Mouse (Mus musculus): Measurements from ENCODE around the gene Lsr.
"Not testable (repeated sequence)": the region's sequence is repeated elsewhere in the genome, so short reads cannot be mapped to it uniquely, and the experiment has no call there.

The Lsr gene

GRCm38 (mm10) chr7:30959786-30960349 is 13.4 kb downstream of the Lsr start:
- DNase-seq, result no peak

- no peak for DNase-seq
Measured at GRCm38 (mm10) chr7:30958866-30959487, 14.3 kb downstream of the Lsr start.

DNA sequence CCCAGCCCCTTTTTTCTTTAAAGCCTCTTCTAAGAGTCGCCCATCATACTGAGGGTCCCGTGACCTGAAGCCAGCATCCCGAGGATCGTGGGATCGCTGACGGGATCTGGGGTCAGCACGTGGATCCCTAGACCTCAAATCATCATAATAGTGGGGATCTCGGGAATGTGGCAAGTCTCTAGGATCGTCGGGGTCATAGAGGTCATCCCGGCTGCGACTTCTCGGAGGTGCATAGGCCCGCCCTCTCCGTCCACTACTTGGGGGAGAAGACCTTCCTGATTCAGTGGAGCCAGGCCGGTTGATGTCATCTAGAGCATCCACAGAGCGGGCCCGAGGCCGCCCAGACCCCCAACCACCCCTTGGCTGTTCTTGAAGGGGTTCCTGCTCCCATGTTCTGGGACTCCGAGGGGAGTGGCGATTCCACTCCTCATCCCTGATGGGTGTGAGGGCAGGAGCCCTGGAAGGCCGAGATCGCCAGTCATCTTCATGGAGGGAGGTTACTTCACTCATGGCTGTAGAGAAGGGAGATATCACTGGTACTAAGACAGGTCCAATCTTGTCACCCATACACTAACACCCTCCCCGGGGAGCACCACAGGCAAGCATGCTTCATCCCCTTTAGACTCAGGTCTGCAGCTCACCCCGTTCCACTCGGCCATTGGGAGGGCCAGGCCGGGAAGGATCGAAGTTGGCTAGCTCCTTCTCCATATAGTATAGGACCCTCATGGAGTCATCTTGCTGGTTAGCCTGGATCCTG is 15.0 kb downstream of the Lsr start:
- no peak for DNase-seq

DNA sequence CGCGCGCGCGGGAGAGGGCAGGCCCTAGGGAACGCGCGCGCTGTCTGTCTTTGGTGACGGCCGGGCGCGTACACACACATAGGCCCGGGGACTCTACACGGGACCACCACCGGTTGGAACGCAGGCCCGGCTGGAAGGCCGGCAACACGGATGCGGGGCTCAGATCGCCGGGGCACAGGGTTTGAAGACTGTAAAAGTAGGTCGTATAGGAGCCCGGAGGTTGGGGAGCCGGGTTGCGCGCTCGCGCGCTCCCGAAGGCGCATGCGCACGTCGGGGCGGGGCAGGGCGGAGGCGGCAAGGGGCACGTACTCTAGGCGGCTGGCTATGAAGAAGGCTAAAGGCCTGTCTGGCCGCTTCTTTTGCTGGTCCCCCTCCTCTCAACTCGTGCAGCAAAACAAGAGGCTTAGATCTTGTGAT is 15.9 kb downstream of the Lsr start:
- DNase-seq, result peak; percentile 94

DNA sequence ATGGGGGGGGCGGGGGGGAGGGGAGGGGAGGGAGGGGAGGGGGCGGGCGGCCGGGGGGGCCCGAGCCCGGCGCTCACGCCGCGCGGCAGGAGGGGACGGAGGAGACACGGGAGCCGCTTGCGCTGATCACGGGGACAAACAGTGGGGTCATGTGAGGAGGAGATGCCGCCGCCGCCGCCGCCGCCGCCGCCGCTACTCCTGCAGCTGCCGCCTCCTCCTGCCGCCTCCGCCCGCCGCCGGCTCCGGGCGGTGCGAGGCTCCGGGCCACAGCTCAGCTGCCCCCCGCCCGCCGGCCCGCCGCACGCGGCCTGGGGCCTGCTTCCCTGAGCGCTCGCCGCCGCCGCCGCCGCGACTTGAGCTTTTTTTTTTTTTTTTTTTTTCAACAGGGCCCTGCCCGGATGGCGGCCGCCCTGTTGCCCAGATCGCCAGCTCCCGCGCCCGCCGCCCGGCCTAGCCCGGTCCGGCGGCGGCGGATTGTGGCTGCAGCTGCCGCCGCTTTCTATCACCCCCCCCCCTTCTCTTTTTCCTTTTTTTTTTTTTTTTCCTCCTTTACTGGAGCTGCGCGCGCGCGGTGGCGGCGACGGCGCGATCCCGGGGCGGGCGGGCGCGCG is 16.4 kb downstream of the Lsr start, which contains the start of gene Usf2:
Gene Usf2, minus strand, starts transcription at position 48 of the 611 bp plus-strand sequence.
- peak; percentile 82 for DNase-seq

- DNase-seq, result no peak
Measured at GRCm38 (mm10) chr7:30956357-30956751, 16.9 kb downstream of the Lsr start.

- peak; percentile 93 for DNase-seq
Measured at GRCm38 (mm10) chr7:30955584-30956356, 17.5 kb downstream of the Lsr start.

GRCm38 (mm10) chr7:30954971-30955520 is 18.2 kb downstream of the Lsr start:
- DNase-seq, result no peak

GRCm38 (mm10) chr7:30954036-30954435 is 19.2 kb downstream of the Lsr start:
- DNase-seq, result peak; percentile 12

DNA sequence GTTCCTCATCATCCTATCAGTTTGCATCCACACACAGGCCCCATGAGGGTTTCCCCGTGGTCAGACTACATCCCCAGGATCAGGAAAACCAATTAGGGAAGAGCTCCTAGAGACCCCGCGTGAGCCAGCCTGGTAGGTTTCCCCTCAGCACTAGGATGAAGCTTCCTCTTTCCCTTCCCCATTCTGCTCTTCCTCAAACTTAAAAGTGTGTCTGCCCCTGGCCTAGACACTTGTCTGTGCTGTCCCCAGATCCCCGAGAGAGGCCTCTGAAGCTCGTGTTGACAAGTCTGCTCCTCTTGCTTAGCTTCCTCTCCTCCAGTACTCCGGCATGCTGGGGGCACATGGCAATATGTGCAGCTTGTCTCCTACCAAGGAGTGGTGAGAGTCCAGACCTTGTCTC is 19.8 kb downstream of the Lsr start:
- peak; percentile 21 for DNase-seq

DNA sequence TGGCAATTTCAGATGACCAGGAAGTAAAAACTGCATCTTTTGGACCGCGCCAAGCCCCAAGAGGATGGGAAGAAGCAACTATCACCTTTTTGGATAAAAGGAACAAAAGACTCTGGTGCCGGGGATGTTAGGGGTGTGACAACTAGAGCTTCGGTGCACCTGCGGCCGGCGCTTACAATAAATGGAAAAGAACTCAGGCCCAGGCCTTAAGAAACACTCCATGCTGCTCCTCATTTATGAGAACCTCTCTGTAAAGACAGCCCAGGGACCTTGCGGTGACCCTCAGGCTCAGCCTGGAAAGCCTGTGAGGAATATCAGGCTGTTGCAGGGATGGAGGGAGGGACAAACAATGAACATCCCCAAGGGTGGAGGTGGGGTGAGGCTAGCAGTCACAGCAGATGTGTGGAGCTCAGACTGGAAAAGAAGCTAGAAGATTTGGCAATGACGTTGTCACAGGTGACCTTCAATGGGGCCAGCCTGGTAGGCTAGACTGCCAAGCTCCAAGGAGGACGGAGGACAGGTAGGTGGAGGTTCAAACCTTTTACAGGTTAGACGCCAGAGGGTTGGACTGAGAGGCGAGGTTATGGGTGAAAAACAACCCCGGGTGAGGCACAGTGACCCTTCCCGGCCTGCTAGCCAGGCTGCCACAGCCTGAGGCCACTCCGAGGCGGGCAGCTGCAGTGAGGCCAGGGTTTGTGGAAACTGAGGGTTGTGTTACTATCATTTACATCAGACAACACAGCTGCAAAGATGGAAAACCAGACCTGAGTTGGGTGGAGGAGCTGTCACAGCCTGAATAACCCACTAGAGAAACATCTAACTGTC is 20.6 kb downstream of the Lsr start:
- no peak for DNase-seq

DNA sequence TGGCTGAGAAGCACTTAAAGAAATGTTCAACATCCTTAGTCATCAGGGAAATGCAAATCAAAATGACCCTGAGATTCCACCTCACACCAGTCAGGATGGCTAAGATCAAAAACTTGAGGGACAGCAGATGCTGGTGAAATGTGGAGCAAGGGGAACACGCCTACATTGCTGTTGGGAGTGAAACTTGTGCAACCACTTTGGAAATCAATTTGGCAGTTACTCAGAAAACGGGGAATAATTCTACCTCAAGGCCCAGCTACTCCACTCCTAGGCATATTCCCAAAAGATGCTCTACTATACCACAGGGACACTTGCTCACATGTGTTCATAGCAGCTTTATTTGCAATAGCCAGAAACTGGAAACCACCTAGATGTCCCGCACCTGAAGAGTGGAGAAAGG is 23.4 kb downstream of the Lsr start:
- not testable (repeated sequence) for DNase-seq

DNA sequence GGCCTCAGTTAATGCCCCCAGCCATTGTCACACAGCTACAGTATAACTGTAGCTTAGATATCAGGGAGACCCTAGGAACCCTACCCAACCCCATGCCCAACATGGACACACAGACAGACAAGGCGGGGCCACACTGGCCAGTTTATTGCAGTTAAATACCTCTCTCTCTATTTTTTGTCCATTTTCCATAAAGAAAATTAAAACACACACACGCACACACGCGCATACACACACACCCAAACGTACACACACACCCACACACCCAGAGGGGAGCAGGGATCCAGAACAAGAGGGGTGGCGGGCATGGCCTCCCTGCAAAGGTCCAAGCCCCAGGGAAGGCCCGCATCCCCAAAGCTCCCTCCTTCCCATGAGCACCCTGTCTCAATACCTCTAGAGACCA is 27.4 kb downstream of the Lsr start:
- no peak for DNase-seq

DNA sequence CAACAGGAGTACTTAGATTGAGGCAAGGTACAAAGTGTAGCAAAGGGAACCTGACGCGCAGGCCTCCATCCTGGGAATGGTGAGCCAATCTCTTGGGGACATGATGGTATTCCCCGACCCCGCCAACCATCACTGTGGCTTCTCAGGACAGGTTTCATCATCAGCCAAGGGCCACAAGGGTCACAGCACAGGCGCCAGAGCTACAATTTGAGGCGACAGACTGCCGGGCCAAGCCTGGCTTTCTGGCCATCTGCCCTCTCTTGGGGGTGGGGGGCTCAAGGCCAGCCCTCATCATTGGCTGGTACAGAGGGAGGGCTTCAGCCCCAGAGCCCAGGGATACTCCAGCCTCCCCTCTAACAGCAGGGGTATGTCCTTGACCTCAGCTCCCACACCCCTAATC is 27.8 kb downstream of the Lsr start:
- DNase-seq, result not testable (repeated sequence)

- not testable (repeated sequence) for DNase-seq
Measured at GRCm38 (mm10) chr7:30944706-30945105, 28.6 kb downstream of the Lsr start.

GRCm38 (mm10) chr7:30943909-30944635 is 29.2 kb downstream of the Lsr start, which contains the start of gene Hamp:
Gene Hamp, minus strand, starts transcription at chr7:30944032.
- DNase-seq, result no peak

- DNase-seq, result not testable (repeated sequence)
Measured at GRCm38 (mm10) chr7:30942365-30942764, 30.9 kb downstream of the Lsr start.

- DNase-seq, result not testable (repeated sequence)
Measured at GRCm38 (mm10) chr7:30940070-30940469, 33.2 kb downstream of the Lsr start.

DNA sequence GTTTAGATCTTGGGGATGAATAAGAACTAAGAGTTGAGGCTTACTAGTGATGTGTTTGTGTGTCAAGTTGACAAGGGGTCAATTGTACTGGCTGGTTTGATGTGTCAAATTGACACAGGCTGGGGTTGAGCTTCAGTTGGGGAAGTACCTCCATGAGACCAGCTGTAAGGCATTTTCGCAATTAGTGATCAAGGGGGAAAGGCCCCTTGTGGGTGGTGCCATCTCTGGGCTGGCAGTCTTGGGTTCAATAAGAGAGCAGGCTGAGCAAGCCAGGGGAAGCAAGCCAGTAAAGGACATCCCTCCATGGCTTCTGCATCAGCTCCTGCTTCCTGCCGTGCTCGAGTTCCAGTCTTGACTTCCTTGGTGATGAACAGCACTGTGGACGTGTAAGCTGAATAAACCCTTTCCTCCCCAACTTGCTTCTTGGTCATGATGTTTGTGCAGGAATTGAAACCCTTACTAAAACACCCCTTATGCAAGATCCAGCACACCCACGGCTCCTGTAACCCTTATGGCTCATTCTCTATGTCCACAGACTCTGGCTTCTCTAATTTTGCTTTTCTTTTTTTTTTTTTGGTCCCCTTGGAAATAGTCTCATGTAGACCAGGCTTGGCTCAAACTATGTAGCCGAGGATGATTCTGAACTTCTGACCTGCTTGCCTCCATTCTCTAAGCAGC is 37.7 kb downstream of the Lsr start:
- not testable (repeated sequence) for DNase-seq

DNA sequence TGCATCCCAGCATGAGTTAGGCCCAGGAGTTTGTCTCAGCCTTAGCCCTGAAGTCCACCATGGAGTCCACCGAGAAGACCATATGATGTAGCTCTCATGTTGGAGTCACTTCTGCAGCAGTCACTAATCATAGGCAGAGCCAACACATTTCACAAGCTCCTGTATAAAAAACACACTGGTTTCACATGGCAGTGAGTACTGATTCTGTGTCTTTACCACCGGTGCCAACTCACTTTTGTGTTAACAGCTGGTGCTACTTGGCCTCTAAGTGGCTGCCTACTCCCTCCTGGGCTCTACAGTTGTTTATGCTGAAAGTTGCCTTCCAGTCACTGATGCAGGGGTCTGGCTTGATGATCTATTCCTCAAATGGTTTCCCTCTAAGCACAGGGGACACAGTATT is 48.7 kb downstream of the Lsr start, which contains the start of gene Hamp2:
Gene Hamp2, minus strand, starts transcription at position 101 of the 400 bp plus-strand sequence.
- not testable (repeated sequence) for DNase-seq
